Mouse (Mus musculus) monocyte, adult 5-6 weeks (primary cell): ENCODE measurements around the gene Slc29a4. TPM values are rescaled to one million over a fixed set of nuclear protein-coding genes. Genes with fewer than 3 reads are reported as not detected.

Source experiments
- ATAC-seq: fragments of 153-309, 156-312 bp; replicated peaks from 2 replicates; pipeline ENCODE4 v1.8.0; 2017; ENCODE audit warnings: mild to moderate bottlenecking; ENCODE audit not compliant: low TSS enrichment, insufficient number of reproducible peaks, severe bottlenecking, poor library complexity, low FRiP score
- total RNA-seq: library from RNA; stranded (forward); fragments of 200-1000, 200-491, 200-594 nt; gene quantifications from 3 replicates; pipeline ENCODE4 v1.2.3, GENCODE M21; 2017

The Slc29a4 gene
- total RNA-seq, 1 experiment from 2014 or later, result 0.38 TPM

DNA sequence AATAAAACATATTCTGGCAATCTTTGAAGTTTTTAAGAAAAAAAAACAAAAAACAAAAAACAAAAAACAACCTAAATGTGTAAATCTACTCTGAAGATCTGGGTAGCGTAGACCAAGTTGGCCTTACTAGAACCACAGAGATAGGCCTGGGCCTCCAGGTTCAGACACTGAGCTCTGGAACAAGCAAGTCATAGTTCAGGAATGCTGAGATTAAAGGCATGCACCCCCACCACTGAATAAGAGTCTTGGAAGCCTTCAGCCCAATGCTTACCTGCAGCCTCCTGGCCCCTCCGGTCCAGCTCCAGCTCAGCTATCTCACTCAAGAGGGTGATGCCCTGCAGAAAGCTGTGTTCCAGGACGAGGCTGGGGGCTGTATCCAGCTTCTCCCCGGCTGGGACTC lies 78.7 kb downstream of the Slc29a4 start:
- no peak for ATAC-seq

GRCm38 (mm10) chr5:142771964-142772363 lies 79.7 kb downstream of the Slc29a4 start:
- ATAC-seq, result no peak

Other genes with a start within 250 kb of the Slc29a4 start
- 6.7 to 13.7 TPM (median 6.9 TPM) in 3 replicates for gene Ap5z1, start 228.6 kb upstream of the Slc29a4 start, total RNA-seq
- gene Papolb, start 162.4 kb upstream of the Slc29a4 start, total RNA-seq, result not detected in 3 replicates
- not detected in 3 replicates for gene Radil, start 141.4 kb upstream of the Slc29a4 start, total RNA-seq
- gene Mmd2, start 83.7 kb upstream of the Slc29a4 start, total RNA-seq, result not detected in 3 replicates
- gene Wipi2, start 64.8 kb upstream of the Slc29a4 start, total RNA-seq, result 32.8 to 45.3 TPM (median 37.6 TPM) in 3 replicates
- 10.9 to 48.5 TPM (median 22.5 TPM) in 3 replicates for gene Tnrc18, start 125.2 kb downstream of the Slc29a4 start, total RNA-seq
- gene Fbxl18, start 202.9 kb downstream of the Slc29a4 start, total RNA-seq, result 1.6 to 3.6 TPM (median 2.3 TPM) in 3 replicates
- 6,587 to 7,071 TPM (median 6,776 TPM) in 3 replicates for gene Actb, start 214.2 kb downstream of the Slc29a4 start, total RNA-seq